Mouse (Mus musculus) forebrain, embryonic 11.5 days (tissue): ENCODE data around the gene Ppp1r12b. TPM values are rescaled to one million over a fixed set of nuclear protein-coding genes. Genes with fewer than 3 reads are reported as not detected.
A peak's percentile ranks its signal among the peaks of the same experiment; 100 is the strongest.

ENCODE experiments used
- ATAC-seq: fragments of 200-750 bp; cut with Nextera tagmentation; replicated peaks from 2 replicates; pipeline ENCODE4 v1.8.0; 2017; ENCODE audit warnings: moderate TSS enrichment; ENCODE audit not compliant: low FRiP score
- DNase-seq: peaks from one replicate; pipeline ENCODE4 v3.0.0-alpha.2; 2017; ENCODE audit warnings: low spot score
- H3K27ac ChIP-seq: fragments of 300-500 bp; sonication (generic); 2 replicates; pipeline ENCODE4 v1.5.1; 2014; ENCODE audit warnings: low read depth, low read length
- H3K27me3 ChIP-seq: fragments of 300-500 bp; sonication (generic); 2 replicates; pipeline ENCODE4 v1.6.1; 2014; ENCODE audit warnings: mild to moderate bottlenecking, low read length, mixed read lengths; ENCODE audit not compliant: control insufficient read depth, insufficient read depth
- H3K36me3 ChIP-seq: fragments of 300-500 bp; sonication (generic); 2 replicates; pipeline ENCODE4 v1.6.1; 2014; ENCODE audit warnings: mild to moderate bottlenecking, low read length, moderate library complexity, mixed read lengths; ENCODE audit not compliant: control insufficient read depth, insufficient read depth
- H3K4me1 ChIP-seq: fragments of 300-500 bp; sonication (generic); replicated peaks from 2 replicates; pipeline ENCODE4 v1.6.1; 2014; ENCODE audit warnings: low read length, mixed read lengths; ENCODE audit not compliant: control insufficient read depth, insufficient read depth
- H3K4me2 ChIP-seq: fragments of 300-500 bp; sonication (generic); 2 replicates; pipeline ENCODE4 v1.6.1; 2014; ENCODE audit warnings: low read depth, mild to moderate bottlenecking, low read length, moderate library complexity, mixed read lengths; ENCODE audit not compliant: severe bottlenecking
- H3K4me3 ChIP-seq: fragments of 300-500 bp; sonication (generic); 2 replicates; pipeline ENCODE4 v1.5.1; 2014; ENCODE audit warnings: low read depth, low read length
- H3K9ac ChIP-seq: fragments of 300-500 bp; sonication (generic); 2 replicates; pipeline ENCODE4 v1.6.1; 2014; ENCODE audit warnings: low read length
- H3K9me3 ChIP-seq: fragments of 300-500 bp; sonication (generic); 2 replicates; pipeline ENCODE4 v1.6.1; 2016; ENCODE audit warnings: low read length, mixed read lengths; ENCODE audit not compliant: control insufficient read depth
- WGBS: fragments of 180-500 bp; shearing (Covaris S2); extraction: QIAGEN DNeasy Blood & Tissue Kit; methylation state at CpG from one replicate; pipeline ENCODE4 v1.1.7; 2014; 5-methylcytosine and 5-hydroxymethylcytosine counted together
- polyA plus RNA-seq: library from polyadenylated mRNA; unstranded; fragments of >200 nt; fragmentation: Nextera tagmentation; extraction: Ambion mirVana; gene quantifications from 2 replicates; pipeline ENCODE4 v1.2.1, GENCODE M21; 2014

Ppp1r12b gene
- polyA plus RNA-seq, 1 experiment from 2014 or later: 12.2 TPM

DNA sequence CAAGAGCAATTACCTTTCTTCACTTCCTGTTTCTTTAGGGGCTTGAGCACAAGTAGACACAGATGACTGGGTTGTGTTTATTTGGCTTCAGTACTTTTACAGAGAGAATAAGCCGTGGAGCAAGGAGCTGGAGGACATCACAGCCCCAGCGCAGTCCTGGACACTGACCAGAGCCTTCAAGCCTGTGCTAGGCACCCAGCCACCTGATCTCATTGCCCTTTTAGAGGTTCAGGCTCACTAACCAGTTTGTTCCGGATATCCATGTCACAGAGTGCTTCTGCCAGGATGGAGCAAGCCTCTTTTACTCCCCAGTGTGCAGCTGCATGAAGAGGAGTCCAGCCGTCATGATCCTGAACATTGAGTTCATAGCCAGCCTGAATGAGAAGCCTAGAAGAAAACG, 63.8 kb downstream of the Ppp1r12b start:
- H3K4me3 ChIP-seq: no peak overlapping the region
- WGBS: 87% methylated on average over 5 of the region's 5 CpGs
- no peak overlapping the region for H3K9ac ChIP-seq
- H3K27ac ChIP-seq: no peak overlapping the region
- no peaks in the 10 kb centered on the region for H3K4me1 ChIP-seq
- DNase-seq: no peak
- H3K27me3 ChIP-seq: no peaks in the 10 kb centered on the region
- ATAC-seq: no peak
- H3K36me3 ChIP-seq: no peaks in the 10 kb centered on the region; the same call in 1 of the 2 replicates
- H3K9me3 ChIP-seq: no peaks in the 10 kb centered on the region
- H3K4me2 ChIP-seq: no peak overlapping the region

DNA sequence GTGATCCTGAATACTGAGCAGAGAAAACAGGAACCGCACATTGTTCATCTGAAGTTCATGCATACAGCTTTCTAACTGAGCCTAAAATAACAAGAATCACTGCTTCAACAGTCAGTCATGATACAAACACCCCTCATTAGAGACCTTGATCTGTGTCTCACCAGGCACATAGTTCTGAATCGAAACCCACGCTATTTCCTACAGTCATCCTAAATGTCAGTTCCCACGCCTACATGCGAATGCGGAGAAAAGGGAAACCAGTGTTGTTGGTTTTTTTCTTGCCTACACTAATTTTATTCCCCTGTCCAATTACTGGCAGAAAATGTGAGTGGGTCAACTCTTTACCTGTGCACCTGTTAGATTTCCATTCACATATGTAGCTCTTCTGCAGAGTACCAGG, 66.1 kb downstream of the Ppp1r12b start:
- H3K27me3 ChIP-seq: no peaks in the 10 kb centered on the region
- H3K27ac ChIP-seq: no peak overlapping the region
- H3K9me3 ChIP-seq: no peaks in the 10 kb centered on the region
- no peaks in the 10 kb centered on the region for H3K4me1 ChIP-seq
- no peak for ATAC-seq
- WGBS: 95% methylated on average over 6 of the region's 6 CpGs
- H3K9ac ChIP-seq: no peak overlapping the region
- no peak overlapping the region for H3K4me2 ChIP-seq
- no peak for DNase-seq
- no peaks in the 10 kb centered on the region for H3K36me3 ChIP-seq
- no peak overlapping the region for H3K4me3 ChIP-seq

DNA sequence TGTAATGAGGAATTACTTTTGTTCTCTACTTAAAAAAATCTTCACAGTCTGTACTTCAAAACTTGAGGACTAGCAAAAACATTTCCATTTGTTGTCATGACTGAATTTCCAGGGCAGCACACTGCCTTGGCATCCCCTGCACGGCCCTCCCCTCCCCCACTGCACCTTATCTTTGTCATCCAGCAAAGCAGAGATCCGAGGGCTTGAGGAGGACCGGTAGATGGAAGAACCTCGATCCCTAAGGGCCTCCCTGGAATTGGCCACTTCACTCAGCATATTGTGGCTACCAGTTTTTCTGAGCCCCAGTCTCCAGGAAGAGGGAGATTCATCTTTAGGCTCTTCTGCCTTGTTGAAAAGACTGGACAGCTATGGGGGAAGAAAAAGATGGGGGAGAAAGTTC, 79.9 kb downstream of the Ppp1r12b start:
- 60% methylated on average over 4 of the region's 4 CpGs for WGBS
- H3K27me3 ChIP-seq: no peaks in the 10 kb centered on the region
- no peak overlapping the region for H3K9ac ChIP-seq
- no peaks in the 10 kb centered on the region for H3K36me3 ChIP-seq
- DNase-seq: no peak
- ATAC-seq: no peak
- no peak overlapping the region for H3K27ac ChIP-seq
- H3K9me3 ChIP-seq: no peaks in the 10 kb centered on the region
- H3K4me1 ChIP-seq: no peaks in the 10 kb centered on the region
- H3K4me3 ChIP-seq: no peak overlapping the region
- no peak overlapping the region for H3K4me2 ChIP-seq

DNA sequence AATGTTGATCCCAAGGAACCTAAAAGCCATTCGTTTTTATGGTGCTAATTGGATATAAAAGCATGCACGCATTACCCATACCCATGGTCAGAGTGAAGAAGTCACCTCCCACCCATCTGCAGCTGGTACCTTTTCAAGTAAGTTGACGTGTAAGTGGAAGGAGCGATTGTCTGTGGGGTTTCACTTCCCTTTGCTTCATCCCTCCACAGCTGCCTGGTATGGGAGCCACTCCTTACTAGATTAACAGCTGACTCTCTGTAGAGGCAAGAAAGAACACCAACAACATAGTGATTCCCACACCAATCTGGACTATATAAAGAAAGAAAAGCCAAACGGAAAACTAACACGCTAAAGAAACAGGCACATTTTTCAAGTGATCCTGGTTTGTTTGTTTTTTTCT, 83.1 kb downstream of the Ppp1r12b start:
- WGBS: 87% methylated on average over 6 of the region's 6 CpGs
- no peak for DNase-seq

DNA sequence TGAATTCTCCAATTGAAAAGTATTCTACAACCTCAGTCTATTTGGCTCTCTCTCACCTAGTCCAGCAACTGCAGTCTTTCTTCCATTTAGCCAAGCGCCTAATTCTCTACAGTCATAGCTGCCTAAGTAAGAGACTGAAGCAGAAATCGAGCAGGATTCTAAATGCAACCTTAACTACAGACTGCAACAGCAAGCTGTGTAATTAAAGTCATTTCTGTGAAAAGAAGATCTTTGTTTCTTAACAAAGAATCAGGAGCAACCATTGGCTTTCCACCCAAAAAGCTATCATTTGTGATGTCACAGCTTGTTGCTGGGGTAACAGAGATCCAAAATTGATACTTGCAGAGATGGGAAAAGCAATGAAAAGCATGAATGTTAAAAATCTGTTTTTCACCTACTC, 89.3 kb downstream of the Ppp1r12b start:
- H3K4me1 ChIP-seq: no peaks in the 10 kb centered on the region
- DNase-seq (no peak), ATAC-seq (no peak)
- no peak overlapping the region for H3K4me3 ChIP-seq
- no peak overlapping the region for H3K9ac ChIP-seq
- no peaks in the 10 kb centered on the region for H3K9me3 ChIP-seq
- peaks cover 39% of the 10 kb centered on the region for H3K27me3 ChIP-seq
- H3K36me3 ChIP-seq: no peaks in the 10 kb centered on the region
- H3K27ac ChIP-seq: no peak overlapping the region
- H3K4me2 ChIP-seq: no peak overlapping the region
- 80% methylated on average over 2 of the region's 2 CpGs for WGBS

More for the DNA sequence above, 83.1 kb downstream of the Ppp1r12b start:
- Histone ChIP-seq H3K27me3 (no peaks in the 10 kb centered on the region), H3K9me3 (no peaks in the 10 kb centered on the region), H3K4me1 (no peaks in the 10 kb centered on the region), H3K27ac (no peak overlapping the region), H3K4me3 (no peak overlapping the region), H3K36me3 (no peaks in the 10 kb centered on the region), H3K9ac (no peak overlapping the region), H3K4me2 (no peak overlapping the region)
- ATAC-seq: no peak

DNA sequence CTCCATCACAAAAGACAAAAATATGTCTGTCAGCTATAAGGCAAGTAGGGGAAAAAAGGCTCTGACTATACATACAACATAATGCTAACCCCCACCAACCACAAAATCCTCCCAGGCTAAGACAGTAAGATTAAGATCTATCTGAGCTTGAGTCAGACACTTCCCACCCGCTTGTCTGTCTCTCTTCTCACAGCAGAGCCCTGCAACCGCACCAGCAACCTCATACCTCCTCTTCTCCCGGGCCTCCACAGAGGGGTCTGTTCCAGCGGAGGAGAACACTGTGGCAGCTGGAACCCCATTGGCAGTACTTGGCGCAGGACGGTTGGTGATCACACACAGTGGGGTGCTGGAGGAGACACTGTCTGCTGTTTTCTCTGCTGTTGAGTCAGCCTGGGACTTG, 90.2 kb downstream of the Ppp1r12b start:
- H3K4me1 ChIP-seq: peaks cover 3% of the 10 kb centered on the region; the same call in 1 of the 2 replicates
- H3K9ac ChIP-seq: peak overlapping the region; percentile 12; the same call in 1 of the 2 replicates
- no peak overlapping the region for H3K4me3 ChIP-seq
- H3K27ac ChIP-seq: no peak overlapping the region
- no peak for DNase-seq
- H3K9me3 ChIP-seq: no peaks in the 10 kb centered on the region
- WGBS: 47% methylated on average over 6 of the region's 6 CpGs
- peaks cover 43% of the 10 kb centered on the region for H3K27me3 ChIP-seq
- no peaks in the 10 kb centered on the region for H3K36me3 ChIP-seq
- ATAC-seq: no peak
- no peak overlapping the region for H3K4me2 ChIP-seq

DNA sequence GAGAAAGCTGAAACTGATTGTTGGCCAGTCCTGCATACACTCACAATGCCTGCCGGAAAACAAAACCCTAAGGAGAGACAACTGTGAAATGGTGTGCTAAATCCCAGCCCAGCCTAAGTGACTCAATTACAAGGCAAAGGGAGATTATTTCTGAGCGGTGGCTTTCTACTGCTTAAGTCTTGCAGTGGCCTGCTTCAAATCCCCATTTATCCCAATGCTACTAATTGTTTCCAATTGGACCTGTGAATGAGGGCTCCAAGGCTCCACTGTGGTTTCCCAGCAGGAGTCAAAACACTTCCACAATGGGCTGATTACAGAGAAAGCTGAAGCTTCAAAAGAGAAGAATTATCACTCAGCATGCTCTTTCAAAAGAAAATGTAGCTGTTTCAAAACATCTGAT, 95.2 kb downstream of the Ppp1r12b start:
- 12% methylated on average over 2 of the region's 2 CpGs for WGBS
- Histone ChIP-seq H3K27ac (no peak overlapping the region), H3K4me3 (no peak overlapping the region), H3K27me3 (peaks cover 51% of the 10 kb centered on the region), H3K4me1 (peaks cover 3% of the 10 kb centered on the region), H3K9me3 (no peaks in the 10 kb centered on the region), H3K4me2 (no peak overlapping the region), H3K36me3 (no peaks in the 10 kb centered on the region), H3K9ac (no peak overlapping the region)
- DNase-seq (no peak), ATAC-seq (peak; percentile 44)

DNA sequence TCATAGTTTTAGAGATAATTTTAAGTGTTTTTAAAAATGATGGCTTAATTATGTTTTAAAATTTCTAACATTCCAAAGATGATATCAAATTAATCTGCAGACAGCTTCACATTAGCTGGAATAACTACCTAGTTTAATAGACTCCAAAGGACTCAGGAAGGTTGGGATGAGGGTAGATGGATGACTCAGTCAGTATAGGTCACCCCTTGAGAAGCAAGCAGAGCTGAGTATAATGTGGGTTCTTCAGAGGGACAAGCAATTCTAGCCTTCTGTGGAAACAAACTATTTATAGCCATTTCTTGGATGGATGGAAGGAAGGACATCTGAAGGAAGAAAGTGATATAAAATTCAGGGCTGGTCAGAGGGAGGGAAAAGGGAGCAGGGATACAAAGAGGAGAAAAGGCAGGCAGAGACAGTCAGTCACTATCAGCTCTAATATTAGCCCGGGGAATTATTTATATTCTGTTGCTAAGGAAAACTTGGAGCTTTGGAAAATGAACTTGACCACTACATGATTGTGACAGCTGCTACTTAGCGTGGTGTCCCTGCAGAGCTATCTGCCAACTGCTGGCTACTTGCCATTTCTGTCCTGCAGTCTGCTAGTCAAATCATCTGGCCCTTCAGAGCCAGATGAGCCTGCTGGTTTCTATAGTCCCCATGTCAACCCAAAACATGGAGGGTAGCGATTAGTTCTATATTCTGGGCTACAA, 97.2 kb downstream of the Ppp1r12b start:
- H3K27ac ChIP-seq: no peak overlapping the region
- no peaks in the 10 kb centered on the region for H3K36me3 ChIP-seq
- H3K27me3 ChIP-seq: peaks cover 38% of the 10 kb centered on the region
- H3K4me3 ChIP-seq: no peak overlapping the region
- ATAC-seq (no peak), DNase-seq (no peak)
- H3K9me3 ChIP-seq: no peaks in the 10 kb centered on the region
- H3K9ac ChIP-seq: no peak overlapping the region
- H3K4me2 ChIP-seq: no peak overlapping the region
- peaks cover 3% of the 10 kb centered on the region for H3K4me1 ChIP-seq
- WGBS: 83% methylated on average over 3 of the region's 3 CpGs

DNA sequence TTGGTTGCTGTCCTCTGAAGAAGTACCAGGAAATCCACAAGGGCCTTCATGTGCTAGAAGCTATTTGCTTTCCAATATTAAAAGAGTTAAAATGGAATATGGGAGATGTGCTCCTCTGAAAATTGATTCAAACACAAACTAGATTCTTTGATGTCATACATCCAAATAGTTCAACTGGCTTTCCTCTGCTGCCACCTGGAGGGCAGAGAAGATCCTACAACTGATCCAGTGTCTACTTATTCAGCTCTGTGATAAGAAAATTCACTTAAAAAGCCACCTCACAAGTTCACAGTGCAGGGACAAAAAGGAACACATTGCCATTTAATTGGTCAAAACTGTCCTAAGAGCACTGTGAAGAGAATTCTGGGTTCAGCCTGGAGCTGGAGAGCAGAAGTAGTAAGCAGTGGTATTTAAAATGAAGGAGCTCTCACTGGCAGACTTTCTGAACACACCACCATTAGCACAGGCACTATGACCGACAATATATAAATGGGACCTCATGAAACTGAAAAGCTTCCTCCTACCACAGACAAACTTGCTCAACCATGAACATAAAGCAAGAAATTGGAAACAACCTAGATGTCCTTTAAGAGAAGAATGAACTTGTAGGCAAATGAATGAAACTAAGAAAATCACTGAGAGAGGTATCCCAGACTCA, 101.3 kb downstream of the Ppp1r12b start:
- no peaks in the 10 kb centered on the region for H3K4me1 ChIP-seq
- peak; percentile 80 for DNase-seq
- 86% methylated on average over 1 of the region's 1 CpGs for WGBS
- no peak overlapping the region for H3K4me2 ChIP-seq
- H3K27ac ChIP-seq: no peak overlapping the region
- H3K4me3 ChIP-seq: no peak overlapping the region
- H3K36me3 ChIP-seq: no peaks in the 10 kb centered on the region
- no peak overlapping the region for H3K9ac ChIP-seq
- no peaks in the 10 kb centered on the region for H3K9me3 ChIP-seq
- ATAC-seq: no peak
- H3K27me3 ChIP-seq: peaks cover 18% of the 10 kb centered on the region
